Mouse (Mus musculus): Measurements from ENCODE around the gene Aspscr1. TPM values are rescaled to one million over a fixed set of nuclear protein-coding genes. Genes with fewer than 3 reads are reported as not detected.

Gene Aspscr1
- 10 to 100 TPM; 45.6 to 47.6 TPM for total RNA-seq (2021)

GRCm38 (mm10) chr11:120672687-120673593, at the start of gene Aspscr1:
TSS of gene Aspscr1 (plus strand) at chr11:120672973.
- peak; percentile 92 for DNase-seq

- DNase-seq: peak in 1 of 2 experiments; percentile 57
Measured at GRCm38 (mm10) chr11:120623961-120624679, 48.7 kb upstream of the Aspscr1 start.

GRCm38 (mm10) chr11:120624680-120625111, 48.1 kb upstream of the Aspscr1 start:
- peak; percentile 84 to 85 for DNase-seq

GRCm38 (mm10) chr11:120625152-120625775, 47.5 kb upstream of the Aspscr1 start, which contains the start of gene Sirt7:
TSS of gene Sirt7 (minus strand) at chr11:120625240.
- DNase-seq: no peak

GRCm38 (mm10) chr11:120626785-120627467, 45.8 kb upstream of the Aspscr1 start:
- DNase-seq: no peak

GRCm38 (mm10) chr11:120627468-120628300, 45.1 kb upstream of the Aspscr1 start:
- DNase-seq: no peak

GRCm38 (mm10) chr11:120628601-120629340, 44.0 kb upstream of the Aspscr1 start:
- DNase-seq: no peak

GRCm38 (mm10) chr11:120629341-120629730, 43.4 kb upstream of the Aspscr1 start:
- no peak for DNase-seq

- DNase-seq: no peak
Measured at GRCm38 (mm10) chr11:120629911-120630310, 42.9 kb upstream of the Aspscr1 start.

GRCm38 (mm10) chr11:120630401-120630871, 42.3 kb upstream of the Aspscr1 start:
- no peak for DNase-seq

- no peak for DNase-seq
Measured at GRCm38 (mm10) chr11:120630881-120631725, 41.7 kb upstream of the Aspscr1 start.

- DNase-seq: no peak
Measured at GRCm38 (mm10) chr11:120631726-120632448, 40.9 kb upstream of the Aspscr1 start.

GRCm38 (mm10) chr11:120632559-120633519, 39.9 kb upstream of the Aspscr1 start:
- peak; percentile 60 to 61 for DNase-seq

GRCm38 (mm10) chr11:120633520-120634343, 39.0 kb upstream of the Aspscr1 start, which contains the start of gene Mafg:
TSS of gene Mafg (minus strand) at chr11:120633600.
- DNase-seq: peak; percentile 88 to 89

- no peak for DNase-seq
Measured at GRCm38 (mm10) chr11:120634810-120635209, 38.0 kb upstream of the Aspscr1 start.

GRCm38 (mm10) chr11:120641255-120641654, 31.5 kb upstream of the Aspscr1 start:
- no peak for DNase-seq
